Mouse (Mus musculus) liver, embryonic 14.5 days (tissue): ENCODE results near the gene Arhgef12. TPM values are rescaled to one million over a fixed set of nuclear protein-coding genes. Genes with fewer than 3 reads are reported as not detected.
"Not testable (repeated sequence)": the region's sequence is repeated elsewhere in the genome, so short reads cannot be mapped to it uniquely, and the experiment has no call there.

Experiments used
- ATAC-seq: fragments of 200-750 bp; cut with Nextera tagmentation; 2 replicates; pipeline ENCODE4 v1.8.0; 2017; ENCODE audit warnings: moderate number of reproducible peaks, mild to moderate bottlenecking, moderate library complexity; ENCODE audit not compliant: insufficient read depth
- DNase-seq, 3 experiments: peaks; one replicate each; pipeline ENCODE4 v3.0.0-alpha.2; 2012 to 2013; ENCODE audit warnings: low read depth in 3 of 3, low spot score in 3 of 3
- H3K27ac ChIP-seq: fragments of 300-500 bp; sonication (generic); 2 replicates; pipeline ENCODE4 v1.5.1; 2014; ENCODE audit warnings: moderate library complexity, mild to moderate bottlenecking, control low read depth, inconsistent platforms
- H3K27me3 ChIP-seq: fragments of 300-500 bp; sonication (generic); 2 replicates; pipeline ENCODE4 v1.6.1; 2014; ENCODE audit warnings: mild to moderate bottlenecking, low read length, moderate library complexity; ENCODE audit not compliant: control insufficient read depth, insufficient read depth
- H3K36me3 ChIP-seq: fragments of 300-500 bp; sonication (generic); replicated peaks from 2 replicates; pipeline ENCODE4 v1.6.1; 2014; ENCODE audit warnings: low read depth; ENCODE audit not compliant: control insufficient read depth, insufficient read depth
- H3K4me1 ChIP-seq, 2 experiments: fragments of 200-500 bp in 1 of 2; fragments of 300-500 bp in 1 of 2; sonication (generic) in 1 of 2; replicated peaks; 2 replicates each; pipeline ENCODE4 v1.6.1; 2012 to 2014; ENCODE audit warnings: antibody characterized with exemption in 1 of 2, inconsistent platforms in 1 of 2, low read length in 1 of 2; ENCODE audit not compliant: control insufficient read depth in 2 of 2, insufficient read depth in 2 of 2
- H3K4me2 ChIP-seq: fragments of 300-500 bp; sonication (generic); 2 replicates; pipeline ENCODE4 v1.6.1; 2014; ENCODE audit warnings: low read depth, mild to moderate bottlenecking, control low read depth, moderate library complexity
- H3K4me3 ChIP-seq, 2 experiments: fragments of 200-500 bp in 1 of 2; fragments of 300-500 bp in 1 of 2; sonication (generic) in 1 of 2; 2 replicates each; pipeline ENCODE4 v1.5.1; 2012 to 2014; ENCODE audit warnings: low read depth in 2 of 2, low read length in 2 of 2, mild to moderate bottlenecking in 2 of 2, control low read depth in 1 of 2, inconsistent platforms in 1 of 2, moderate library complexity in 1 of 2; ENCODE audit not compliant: insufficient read depth in 1 of 2
- H3K9ac ChIP-seq: fragments of 300-500 bp; sonication (generic); replicated peaks from 2 replicates; pipeline ENCODE4 v1.6.1; 2014; ENCODE audit warnings: mild to moderate bottlenecking, control low read depth, moderate library complexity
- H3K9me3 ChIP-seq: fragments of 300-500 bp; sonication (generic); 2 replicates; pipeline ENCODE4 v1.6.1; 2016; ENCODE audit warnings: low read length, mixed read lengths; ENCODE audit not compliant: control insufficient read depth
- CTCF ChIP-seq: IDR thresholded peaks from 2 replicates; pipeline ENCODE4 v1.5.1; 2016; ENCODE audit warnings: antibody characterized with exemption, low read depth, control low read depth
- EP300 ChIP-seq: IDR thresholded peaks from 2 replicates; pipeline ENCODE4 v1.6.1; 2016; ENCODE audit warnings: antibody characterized with exemption, low read depth
- WGBS: fragments of 180-500 bp; shearing (Covaris S2); extraction: QIAGEN DNeasy Blood & Tissue Kit; methylation state at CpG from one replicate; pipeline ENCODE4 v1.1.7; 2014; ENCODE audit not compliant: insufficient replicate concordance; 5-methylcytosine and 5-hydroxymethylcytosine counted together
- polyA plus RNA-seq, 2 experiments: library from polyadenylated mRNA; depleted of rRNA in 1 of 2; stranded (reverse) in 1 of 2; unstranded in 1 of 2; fragments of >200 nt; fragmentation: Nextera tagmentation in 1 of 2; extraction: Ambion mirVana in 1 of 2; gene quantifications; 2 replicates each; pipeline versions ENCODE4 v1.2.1 to v1.2.3; 2012 to 2014

Gene Arhgef12
- polyA plus RNA-seq, 2 experiments: 6.5 to 9.3 TPM

DNA sequence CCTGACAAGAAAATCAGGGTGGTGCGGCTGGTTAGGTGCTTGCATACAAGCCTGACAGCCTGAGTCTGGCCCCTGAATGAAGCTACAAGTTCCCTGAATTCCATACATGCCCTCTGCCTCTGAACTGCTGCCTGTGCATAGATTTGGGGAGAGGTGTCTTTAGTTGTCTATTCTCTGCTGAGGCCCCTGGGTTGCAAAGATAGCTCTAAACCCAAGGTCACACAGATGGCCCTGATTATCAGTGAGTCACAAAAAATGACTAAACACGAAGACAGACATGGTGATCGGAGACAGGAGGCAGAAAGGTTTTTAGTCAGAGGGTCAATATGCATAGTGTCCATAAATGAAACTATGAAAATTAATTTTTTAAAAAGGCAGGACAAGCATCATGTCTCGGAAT, 113.4 kb downstream of the Arhgef12 start:
- H3K27ac ChIP-seq: no peak overlapping the region
- H3K9ac ChIP-seq: no peak overlapping the region
- no peaks in the 10 kb centered on the region for H3K27me3 ChIP-seq
- H3K4me1 ChIP-seq: no peaks in the 10 kb centered on the region
- ATAC-seq (no peak), DNase-seq (no peak)
- H3K36me3 ChIP-seq: peaks cover 56% of the 10 kb centered on the region
- 68% methylated on average over 4 of the region's 4 CpGs for WGBS
- no peak overlapping the region for H3K4me2 ChIP-seq
- no peaks in the 10 kb centered on the region for H3K9me3 ChIP-seq
- TF ChIP-seq CTCF: no peak
- no peak overlapping the region for H3K4me3 ChIP-seq

DNA sequence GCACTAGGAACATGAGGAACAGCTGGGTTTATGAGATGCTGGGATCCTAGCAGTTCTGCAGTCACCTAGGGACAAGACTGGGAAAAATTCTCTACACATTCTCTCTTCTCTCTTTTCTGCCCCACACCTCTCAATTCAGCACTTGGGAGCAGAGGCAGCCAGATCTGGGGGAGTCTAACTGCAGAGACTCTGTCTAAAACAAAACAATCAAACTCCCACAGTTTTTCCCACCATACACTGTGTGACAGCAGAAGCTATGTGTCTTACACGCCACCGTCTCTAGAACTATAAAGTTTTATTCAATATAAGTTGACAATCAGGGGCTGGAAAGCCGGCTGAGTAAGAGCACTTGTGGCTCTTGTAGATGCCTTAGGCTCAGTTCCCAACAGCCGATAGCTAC, 119.1 kb downstream of the Arhgef12 start:
- Histone ChIP-seq H3K27ac (no peak overlapping the region), H3K4me3 (no peak overlapping the region), H3K36me3 (peaks cover 41% of the 10 kb centered on the region), H3K4me2 (no peak overlapping the region), H3K4me1 (no peaks in the 10 kb centered on the region), H3K27me3 (no peaks in the 10 kb centered on the region), H3K9me3 (no peaks in the 10 kb centered on the region), H3K9ac (no peak overlapping the region)
- TF ChIP-seq CTCF (no peak), EP300 (no peak)
- no peak for DNase-seq
- ATAC-seq: no peak
- 75% methylated on average over 4 of the region's 4 CpGs for WGBS

DNA sequence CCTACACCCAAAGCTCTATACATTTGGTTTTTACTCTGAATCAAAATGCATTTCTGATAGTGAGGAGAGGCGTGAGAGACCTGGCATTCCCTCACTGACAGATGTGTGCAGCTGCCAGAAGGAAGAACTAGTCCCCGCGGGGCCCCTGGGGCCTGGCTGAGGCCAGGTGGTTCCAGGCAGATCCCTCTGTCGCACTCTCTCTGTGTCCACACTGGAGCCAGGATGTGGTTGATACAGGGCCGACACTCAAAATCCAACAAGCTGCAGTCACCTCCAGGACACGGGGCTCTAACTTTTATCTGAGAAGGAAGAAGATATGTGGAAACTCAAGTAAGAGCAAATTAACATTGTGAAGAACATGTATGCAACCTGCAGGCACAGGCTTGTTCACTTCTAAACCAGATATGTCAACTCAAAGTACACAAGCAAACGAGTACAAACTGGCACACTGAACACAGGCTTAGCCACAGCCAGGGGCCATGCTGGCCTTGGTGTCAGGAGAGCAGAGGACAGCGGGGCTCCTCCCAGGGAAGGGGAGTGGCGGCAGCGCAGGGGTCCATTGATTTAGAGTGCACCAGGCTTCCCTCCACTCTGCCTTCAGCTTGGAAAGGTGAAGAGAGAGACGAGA, 138.0 kb downstream of the Arhgef12 start:
- no peak for TF ChIP-seq CTCF
- TF ChIP-seq EP300: no peak
- H3K4me2 ChIP-seq: no peak overlapping the region
- H3K27me3 ChIP-seq: no peaks in the 10 kb centered on the region
- H3K9me3 ChIP-seq: no peaks in the 10 kb centered on the region
- H3K4me3 ChIP-seq: no peak overlapping the region
- peaks cover 28% of the 10 kb centered on the region for H3K36me3 ChIP-seq
- ATAC-seq: no peak
- no peak overlapping the region for H3K9ac ChIP-seq
- DNase-seq: no peak
- no peaks in the 10 kb centered on the region for H3K4me1 ChIP-seq
- 67% methylated on average over 11 of the region's 11 CpGs for WGBS
- no peak overlapping the region for H3K27ac ChIP-seq

DNA sequence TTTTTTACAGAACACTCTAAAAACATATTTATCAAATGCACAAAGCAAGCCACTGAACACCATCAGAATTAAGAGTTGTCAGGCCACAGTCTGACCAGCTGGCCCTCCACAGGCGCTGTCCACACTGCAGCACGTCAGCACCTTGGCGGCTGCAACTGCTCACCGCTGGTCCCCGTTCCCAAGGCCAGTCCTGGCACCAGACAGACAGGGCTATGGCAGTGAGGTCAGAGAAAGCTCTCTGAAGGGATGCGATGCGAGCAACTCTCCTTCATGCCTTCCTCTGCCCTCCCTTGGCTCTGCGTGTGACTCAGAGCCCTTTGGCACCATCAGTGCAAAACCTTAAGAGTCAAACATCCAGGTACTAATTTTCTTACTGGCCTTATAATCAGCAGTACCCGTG, 139.3 kb downstream of the Arhgef12 start:
- Histone ChIP-seq H3K27me3 (no peaks in the 10 kb centered on the region), H3K4me1 (no peaks in the 10 kb centered on the region), H3K9me3 (no peaks in the 10 kb centered on the region), H3K4me3 (no peak overlapping the region), H3K9ac (no peak overlapping the region), H3K27ac (no peak overlapping the region), H3K36me3 (peaks cover 28% of the 10 kb centered on the region), H3K4me2 (no peak overlapping the region)
- ATAC-seq (no peak), DNase-seq (no peak)
- TF ChIP-seq CTCF: no peak
- TF ChIP-seq EP300: no peak
- WGBS: 79% methylated on average over 9 of the region's 9 CpGs

DNA sequence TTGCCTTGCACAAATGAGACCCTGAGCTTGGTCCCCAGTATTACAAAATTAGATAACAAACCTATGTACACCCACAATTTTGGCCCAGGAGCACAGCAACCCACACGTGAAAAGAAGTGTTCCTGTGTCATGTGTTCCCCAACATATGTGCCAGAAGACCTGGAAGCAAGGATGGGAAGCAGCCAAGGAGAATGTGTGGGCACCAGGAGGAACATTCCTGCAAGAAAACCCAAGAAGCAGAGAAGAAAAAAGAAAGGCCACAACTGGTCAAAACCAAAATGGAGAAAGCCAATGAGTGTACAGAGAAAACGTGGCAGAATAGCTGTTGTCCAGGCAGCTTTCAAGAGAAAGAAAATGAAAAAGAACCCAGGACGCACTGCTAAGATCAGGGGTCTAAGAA, 142.2 kb downstream of the Arhgef12 start:
- H3K36me3 ChIP-seq: peaks cover 11% of the 10 kb centered on the region
- not testable (repeated sequence) for H3K27ac ChIP-seq, H3K9me3 ChIP-seq, H3K4me1 ChIP-seq, DNase-seq, H3K27me3 ChIP-seq, H3K4me2 ChIP-seq, H3K4me3 ChIP-seq, ATAC-seq, H3K9ac ChIP-seq
- WGBS: 60% methylated on average over 3 of the region's 3 CpGs
